Mouse (Mus musculus) stomach, embryonic 16.5 days (tissue): Measurements from ENCODE around the gene Klhl41. TPM values are rescaled to one million over a fixed set of nuclear protein-coding genes. Genes with fewer than 3 reads are reported as not detected.
"Not testable (repeated sequence)": the region's sequence is repeated elsewhere in the genome, so short reads cannot be mapped to it uniquely, and the experiment has no call there.

Experiments used
- ATAC-seq: fragments of 200-750 bp; cut with Nextera tagmentation; 2 replicates; pipeline ENCODE4 v1.8.0; 2017; ENCODE audit warnings: moderate number of reproducible peaks, moderate TSS enrichment; ENCODE audit not compliant: insufficient read depth, low FRiP score
- H3K27ac ChIP-seq: fragments of 300-500 bp; sonication (generic); 2 replicates; pipeline ENCODE4 v1.5.1; 2014; ENCODE audit warnings: low read length
- H3K27me3 ChIP-seq: fragments of 300-500 bp; sonication (generic); 2 replicates; pipeline ENCODE4 v1.6.1; 2014; ENCODE audit warnings: low read length, control low read depth, mixed read lengths; ENCODE audit not compliant: control insufficient read depth, insufficient read depth
- H3K36me3 ChIP-seq: fragments of 300-500 bp; sonication (generic); 2 replicates; pipeline ENCODE4 v1.6.1; 2014; ENCODE audit warnings: low read length; ENCODE audit not compliant: control insufficient read depth, insufficient read depth
- H3K4me1 ChIP-seq: fragments of 300-500 bp; sonication (generic); 2 replicates; pipeline ENCODE4 v1.6.1; 2014; ENCODE audit warnings: low read length, control low read depth, mixed read lengths; ENCODE audit not compliant: control insufficient read depth, insufficient read depth
- H3K4me2 ChIP-seq: fragments of 300-500 bp; sonication (generic); 2 replicates; pipeline ENCODE4 v1.6.1; 2014; ENCODE audit warnings: low read depth, low read length, mixed read lengths
- H3K4me3 ChIP-seq: fragments of 300-500 bp; sonication (generic); replicated peaks from 2 replicates; pipeline ENCODE4 v1.5.1; 2014; ENCODE audit warnings: mild to moderate bottlenecking, low read length
- H3K9ac ChIP-seq: fragments of 300-500 bp; sonication (generic); 2 replicates; pipeline ENCODE4 v1.6.1; 2014; ENCODE audit warnings: low read length
- H3K9me3 ChIP-seq: fragments of 300-500 bp; sonication (generic); replicated peaks from 2 replicates; pipeline ENCODE4 v1.6.1; 2016; ENCODE audit warnings: low read length, control low read depth; ENCODE audit not compliant: control insufficient read depth
- WGBS: fragments of 180-500 bp; shearing (Covaris S2); extraction: QIAGEN DNeasy Blood & Tissue Kit; methylation state at CpG from one replicate; pipeline ENCODE4 v1.1.7; 2014; 5-methylcytosine and 5-hydroxymethylcytosine counted together
- polyA plus RNA-seq: library from polyadenylated mRNA; unstranded; fragments of >200 nt; fragmentation: Nextera tagmentation; extraction: Ambion mirVana; gene quantifications from 2 replicates; pipeline ENCODE4 v1.2.1, GENCODE M21; 2015

Klhl41 gene
- polyA plus RNA-seq, 1 experiment from 2014 or later, result 7.0 TPM

- H3K4me1 ChIP-seq, result no peaks in the 10 kb centered on the region
- no peak for ATAC-seq
- 59% methylated on average over 2 of the region's 2 CpGs for WGBS
- no peaks in the 10 kb centered on the region for H3K36me3 ChIP-seq
- no peaks in the 10 kb centered on the region for H3K9me3 ChIP-seq
- no peaks in the 10 kb centered on the region for H3K27me3 ChIP-seq
- H3K27ac ChIP-seq, result no peak overlapping the region
- no peak overlapping the region for H3K9ac ChIP-seq
- no peak overlapping the region for H3K4me3 ChIP-seq
- no peak overlapping the region for H3K4me2 ChIP-seq
These were observed 6.8 kb downstream of the Klhl41 start for GRCm38 (mm10) chr2:69676713-69677112.

DNA sequence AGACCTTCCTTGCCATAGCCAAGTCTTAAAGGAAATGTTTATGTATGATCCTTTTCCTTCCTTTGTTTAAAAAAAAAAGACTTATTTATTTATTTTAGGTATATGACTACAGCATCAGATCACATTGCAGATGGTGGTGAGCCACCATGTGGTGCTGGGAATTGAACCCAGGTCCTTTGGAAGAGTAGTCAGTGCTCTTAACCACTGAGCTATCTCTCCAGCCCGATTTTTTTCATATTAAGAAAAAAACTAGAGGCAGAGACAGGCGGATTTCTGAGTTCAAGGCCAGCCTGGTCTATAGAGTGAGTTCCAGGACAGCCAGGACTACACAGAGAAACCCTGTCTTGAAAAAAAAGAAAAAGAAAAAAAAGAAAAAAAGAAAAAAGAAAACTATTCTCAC lies 7.3 kb downstream of the Klhl41 start:
- not testable (repeated sequence) for ATAC-seq, H3K27me3 ChIP-seq, H3K27ac ChIP-seq, H3K9ac ChIP-seq, H3K9me3 ChIP-seq, H3K36me3 ChIP-seq, H3K4me3 ChIP-seq, H3K4me2 ChIP-seq, H3K4me1 ChIP-seq
- 87% methylated on average over 2 of the region's 2 CpGs for whole genome bisulfite sequencing

GRCm38 (mm10) chr2:69679990-69680389 lies 10.1 kb downstream of the Klhl41 start:
- WGBS, result 60% methylated on average over 6 of the region's 6 CpGs
- H3K4me3 ChIP-seq, result no peak overlapping the region
- ATAC-seq, result no peak

DNA sequence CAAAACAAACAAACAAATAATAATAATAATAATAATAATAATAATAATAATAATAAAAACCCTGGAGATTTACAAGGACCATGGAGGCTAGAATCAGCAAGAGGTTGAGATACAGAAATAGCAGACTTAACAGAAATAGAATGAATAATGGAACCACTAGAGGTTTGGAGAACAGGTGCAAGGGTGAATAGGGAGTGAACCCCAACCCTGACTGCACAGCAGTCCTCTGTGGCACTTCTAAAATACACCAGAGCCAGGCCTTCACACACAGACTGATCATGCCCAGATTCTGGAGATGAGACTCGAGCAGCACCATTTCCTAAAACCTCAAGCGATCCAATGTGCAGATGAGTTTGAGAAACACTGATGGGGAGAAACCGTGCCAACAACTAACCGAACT lies 12.0 kb downstream of the Klhl41 start:
- Histone ChIP-seq H3K9me3 (no peaks in the 10 kb centered on the region), H3K4me2 (no peak overlapping the region), H3K27me3 (no peaks in the 10 kb centered on the region), H3K4me3 (no peak overlapping the region), H3K4me1 (no peaks in the 10 kb centered on the region), H3K27ac (no peak overlapping the region), H3K36me3 (no peaks in the 10 kb centered on the region), H3K9ac (no peak overlapping the region)
- 82% methylated on average over 4 of the region's 4 CpGs for WGBS
- ATAC-seq, result no peak

More at GRCm38 (mm10) chr2:69679990-69680389, 10.1 kb downstream of the Klhl41 start:
- no peaks in the 10 kb centered on the region for H3K27me3 ChIP-seq
- H3K4me2 ChIP-seq, result no peak overlapping the region
- no peaks in the 10 kb centered on the region for H3K36me3 ChIP-seq
- no peaks in the 10 kb centered on the region for H3K9me3 ChIP-seq
- no peak overlapping the region for H3K9ac ChIP-seq
- H3K4me1 ChIP-seq, result no peaks in the 10 kb centered on the region
- no peak overlapping the region for H3K27ac ChIP-seq

DNA sequence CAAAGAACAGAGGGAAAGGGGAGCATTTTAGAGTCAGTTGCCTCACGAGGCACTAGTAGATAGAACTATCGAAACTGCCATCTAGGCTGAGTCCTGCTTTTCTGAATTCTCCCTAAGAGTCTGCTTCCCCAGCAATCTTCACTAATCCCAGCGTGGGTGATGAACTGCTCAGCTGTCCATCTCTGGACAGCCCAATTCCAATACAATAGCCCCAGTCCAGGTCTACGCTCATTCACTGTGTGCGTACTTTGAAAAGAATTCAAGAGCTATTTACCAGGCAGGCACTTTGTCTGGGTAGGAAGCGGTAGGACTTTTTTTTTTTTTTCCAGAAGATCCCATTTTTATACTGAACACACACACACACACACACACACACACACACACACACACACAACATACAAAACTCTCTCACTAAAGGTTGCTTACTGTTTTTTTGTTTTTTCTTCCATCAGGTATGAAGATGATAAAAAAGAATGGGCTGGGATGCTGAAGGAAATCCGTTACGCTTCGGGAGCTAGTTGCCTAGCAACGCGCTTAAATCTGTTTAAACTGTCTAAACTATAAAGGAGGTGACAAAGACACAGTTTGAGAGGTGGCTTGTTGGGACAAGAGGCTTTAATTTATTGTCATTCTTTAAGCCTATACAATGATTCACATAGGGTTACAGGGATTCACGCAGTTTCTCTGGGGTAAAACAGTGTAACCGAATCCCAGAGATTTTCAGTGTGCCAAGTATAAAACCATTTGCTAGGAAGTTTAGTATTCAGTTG lies 13.3 kb downstream of the Klhl41 start:
- Histone ChIP-seq H3K4me1 (no peaks in the 10 kb centered on the region), H3K9ac (no peak overlapping the region), H3K27me3 (no peaks in the 10 kb centered on the region), H3K9me3 (no peaks in the 10 kb centered on the region), H3K4me2 (no peak overlapping the region), H3K27ac (no peak overlapping the region), H3K36me3 (no peaks in the 10 kb centered on the region), H3K4me3 (no peak overlapping the region)
- no peak for ATAC-seq
- 84% methylated on average over 13 of the region's 13 CpGs for WGBS

DNA sequence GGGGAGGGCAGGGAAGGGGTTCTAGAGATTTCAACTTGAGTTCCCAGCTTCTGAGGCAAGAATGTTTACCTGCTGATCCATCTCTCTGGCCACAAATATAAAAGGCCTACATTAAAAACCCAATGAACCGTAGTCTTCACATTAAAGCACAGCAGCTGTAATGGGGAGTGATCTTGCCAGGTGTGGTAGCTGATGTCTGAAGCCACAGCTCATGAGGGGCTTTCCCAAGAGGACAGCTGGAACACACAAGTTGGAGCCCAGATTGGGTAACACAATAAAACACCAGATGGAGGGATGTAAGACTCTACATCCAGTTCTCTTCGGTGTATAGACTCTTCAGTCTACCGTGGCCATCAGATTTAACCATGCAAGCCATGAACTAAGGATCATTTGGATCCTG lies 14.6 kb downstream of the Klhl41 start:
- no peak for ATAC-seq
- H3K27me3 ChIP-seq, result no peaks in the 10 kb centered on the region
- H3K4me3 ChIP-seq, result no peak overlapping the region
- H3K27ac ChIP-seq, result no peak overlapping the region
- H3K9me3 ChIP-seq, result no peaks in the 10 kb centered on the region
- 93% methylated on average over 3 of the region's 3 CpGs for WGBS
- no peaks in the 10 kb centered on the region for H3K4me1 ChIP-seq
- no peak overlapping the region for H3K9ac ChIP-seq
- H3K36me3 ChIP-seq, result no peaks in the 10 kb centered on the region
- no peak overlapping the region for H3K4me2 ChIP-seq

DNA sequence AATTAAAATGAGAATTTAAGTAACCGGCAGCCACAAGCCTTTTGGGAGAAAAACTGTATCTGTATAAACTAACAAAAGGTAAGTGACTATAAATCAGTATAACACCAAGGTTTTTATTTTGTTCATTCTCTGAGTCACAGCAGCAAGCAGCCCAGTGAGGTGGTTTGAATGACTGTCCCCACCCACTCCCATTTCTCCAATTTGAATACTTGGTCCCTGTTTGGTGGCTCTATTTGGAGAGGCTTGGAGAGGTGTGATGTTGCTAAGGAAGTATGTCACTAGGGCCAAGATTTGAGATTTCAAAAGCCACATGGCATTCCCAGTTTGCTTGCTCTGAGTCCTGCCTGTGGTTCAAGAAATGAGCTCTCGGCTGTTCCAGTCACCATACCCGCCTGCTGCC lies 20.3 kb downstream of the Klhl41 start:
- no peaks in the 10 kb centered on the region for H3K4me1 ChIP-seq
- no peak overlapping the region for H3K4me3 ChIP-seq
- no peak overlapping the region for H3K27ac ChIP-seq
- WGBS, result 86% methylated on average over 3 of the region's 3 CpGs
- H3K4me2 ChIP-seq, result no peak overlapping the region
- H3K27me3 ChIP-seq, result no peaks in the 10 kb centered on the region
- peaks cover 7% of the 10 kb centered on the region; the same call in 1 of the 2 replicates for H3K36me3 ChIP-seq
- H3K9ac ChIP-seq, result no peak overlapping the region
- ATAC-seq, result no peak
- no peaks in the 10 kb centered on the region for H3K9me3 ChIP-seq

- no peak overlapping the region for H3K4me3 ChIP-seq
- H3K36me3 ChIP-seq, result peaks cover 7% of the 10 kb centered on the region; the same call in 1 of the 2 replicates
- no peaks in the 10 kb centered on the region for H3K9me3 ChIP-seq
- H3K27ac ChIP-seq, result no peak overlapping the region
- no peak for ATAC-seq
- no peaks in the 10 kb centered on the region for H3K27me3 ChIP-seq
- H3K4me1 ChIP-seq, result no peaks in the 10 kb centered on the region
- no peak overlapping the region for H3K9ac ChIP-seq
- 86% methylated on average over 6 of the region's 6 CpGs for WGBS
- H3K4me2 ChIP-seq, result no peak overlapping the region
These were observed 20.9 kb downstream of the Klhl41 start for GRCm38 (mm10) chr2:69690843-69691242.

DNA sequence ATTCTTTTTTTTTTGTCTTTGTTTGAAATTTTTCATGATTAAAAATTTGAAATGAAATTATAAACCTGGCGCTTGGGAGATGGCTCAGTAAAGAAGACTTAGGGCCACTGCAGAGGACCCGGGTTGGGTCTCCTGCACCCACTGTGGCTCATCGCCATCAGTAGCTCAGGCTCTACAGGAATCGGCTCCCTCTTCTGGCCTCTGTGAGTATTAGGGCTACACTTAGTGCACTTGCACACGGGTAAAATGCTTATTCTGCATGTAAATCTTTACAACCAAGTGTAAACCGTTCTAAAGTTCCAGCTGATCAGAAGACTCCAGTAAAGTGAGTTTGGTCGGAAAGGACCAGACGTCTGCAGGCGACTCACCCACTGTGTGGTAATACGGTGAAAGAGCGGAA lies 23.6 kb downstream of the Klhl41 start:
- H3K4me2 ChIP-seq, result no peak overlapping the region
- H3K4me1 ChIP-seq, result no peaks in the 10 kb centered on the region
- no peaks in the 10 kb centered on the region for H3K27me3 ChIP-seq
- no peak for ATAC-seq
- H3K27ac ChIP-seq, result no peak overlapping the region
- peaks cover 7% of the 10 kb centered on the region; the same call in 1 of the 2 replicates for H3K36me3 ChIP-seq
- H3K4me3 ChIP-seq, result no peak overlapping the region
- H3K9ac ChIP-seq, result no peak overlapping the region
- no peaks in the 10 kb centered on the region for H3K9me3 ChIP-seq
- WGBS, result 95% methylated on average over 11 of the region's 11 CpGs
